Mouse (Mus musculus) megakaryocyte, embryonic 14.5 days (primary cell): ENCODE measurements at regions not wholly inside any gene's neighbourhood (a gene's known extent, or its start where the extent isn't known, plus 50 kb on each side); places are given as distances from the start of the nearest gene placed in this dataset.

Experiments used
- FLI1 ChIP-seq: IDR thresholded peaks from 2 replicates; pipeline ENCODE4 v1.6.1; 2012; ENCODE audit warnings: low read length, inconsistent platforms, mixed read lengths
- GATA1 ChIP-seq: IDR thresholded peaks from 3 replicates; pipeline ENCODE4 v1.6.1; 2012; ENCODE audit warnings: mixed read lengths, low read length, inconsistent platforms, borderline replicate concordance

- TF ChIP-seq FLI1 (no peak), GATA1 (no peak)
These were observed 51.9 kb upstream of the Tspan2 start for GRCm38 (mm10) chr3:102682424-102682823.
